Mouse (Mus musculus) neural tube, embryonic 11.5 days (tissue): Measurements from ENCODE around the gene Mettl7b. TPM values are rescaled to one million over a fixed set of nuclear protein-coding genes. Genes with fewer than 3 reads are reported as not detected.
"Not testable (repeated sequence)": the region's sequence is repeated elsewhere in the genome, so short reads cannot be mapped to it uniquely, and the experiment has no call there.

ENCODE experiments used
- ATAC-seq: fragments of 200-750 bp; cut with Nextera tagmentation; 2 replicates; pipeline ENCODE4 v1.8.0; 2017; ENCODE audit warnings: moderate number of reproducible peaks, mild to moderate bottlenecking, moderate TSS enrichment, moderate library complexity; ENCODE audit not compliant: insufficient read depth, low FRiP score, low TSS enrichment
- DNase-seq: peaks from one replicate; pipeline ENCODE4 v3.0.0-alpha.2; 2015; ENCODE audit warnings: low spot score
- H3K27ac ChIP-seq: fragments of 300-500 bp; sonication (generic); 2 replicates; pipeline ENCODE4 v1.5.1; 2014; ENCODE audit warnings: low read depth, mild to moderate bottlenecking, low read length
- H3K27me3 ChIP-seq: fragments of 300-500 bp; sonication (generic); 2 replicates; pipeline ENCODE4 v1.6.1; 2014; ENCODE audit warnings: mild to moderate bottlenecking, low read length, mixed read lengths; ENCODE audit not compliant: control insufficient read depth, insufficient read depth
- H3K36me3 ChIP-seq: fragments of 300-500 bp; sonication (generic); 2 replicates; pipeline ENCODE4 v1.6.1; 2014; ENCODE audit warnings: mild to moderate bottlenecking, low read length, moderate library complexity, mixed read lengths; ENCODE audit not compliant: control insufficient read depth, insufficient read depth
- H3K4me1 ChIP-seq: fragments of 300-500 bp; sonication (generic); 2 replicates; pipeline ENCODE4 v1.6.1; 2014; ENCODE audit warnings: low read length, mixed read lengths; ENCODE audit not compliant: control insufficient read depth, insufficient read depth
- H3K4me2 ChIP-seq: fragments of 300-500 bp; sonication (generic); 2 replicates; pipeline ENCODE4 v1.6.1; 2014; ENCODE audit warnings: low read depth, mild to moderate bottlenecking, moderate library complexity
- H3K4me3 ChIP-seq: fragments of 300-500 bp; sonication (generic); 2 replicates; pipeline ENCODE4 v1.5.1; 2014; ENCODE audit warnings: low read depth, low read length
- H3K9ac ChIP-seq: fragments of 300-500 bp; sonication (generic); 2 replicates; pipeline ENCODE4 v1.6.1; 2014; ENCODE audit warnings: mild to moderate bottlenecking, low read length
- H3K9me3 ChIP-seq: fragments of 300-500 bp; sonication (generic); 2 replicates; pipeline ENCODE4 v1.6.1; 2016; ENCODE audit warnings: low read length; ENCODE audit not compliant: control insufficient read depth
- WGBS: fragments of 180-500 bp; shearing (Covaris S2); extraction: QIAGEN DNeasy Blood & Tissue Kit; methylation state at CpG from one replicate; pipeline ENCODE4 v1.1.7; 2014; 5-methylcytosine and 5-hydroxymethylcytosine counted together
- polyA plus RNA-seq: library from polyadenylated mRNA; unstranded; fragments of >200 nt; fragmentation: Nextera tagmentation; extraction: Ambion mirVana; gene quantifications from 2 replicates; pipeline ENCODE4 v1.2.1, GENCODE M21; 2014

The Mettl7b gene
- not detected in 2 replicates for polyA plus RNA-seq

- Histone ChIP-seq H3K4me1 (no peaks in the 10 kb centered on the region), H3K27ac (no peak within 1 kb of the TSS), H3K9me3 (no peaks in the 10 kb centered on the region), H3K4me2 (no peak within 1 kb of the TSS), H3K4me3 (no peak within 1 kb of the TSS), H3K36me3 (no peaks in the 10 kb centered on the region), H3K9ac (no peak within 1 kb of the TSS), H3K27me3 (no peaks in the 10 kb centered on the region)
- 83% methylated on average over 12 of the region's 12 CpGs for WGBS
- DNase-seq = no peak
- ATAC-seq = no peak
These were observed at the start of gene Mettl7b for GRCm38 (mm10) chr10:128960590-128961584. TSS of gene Mettl7b (minus strand) at chr10:128960988.

DNA sequence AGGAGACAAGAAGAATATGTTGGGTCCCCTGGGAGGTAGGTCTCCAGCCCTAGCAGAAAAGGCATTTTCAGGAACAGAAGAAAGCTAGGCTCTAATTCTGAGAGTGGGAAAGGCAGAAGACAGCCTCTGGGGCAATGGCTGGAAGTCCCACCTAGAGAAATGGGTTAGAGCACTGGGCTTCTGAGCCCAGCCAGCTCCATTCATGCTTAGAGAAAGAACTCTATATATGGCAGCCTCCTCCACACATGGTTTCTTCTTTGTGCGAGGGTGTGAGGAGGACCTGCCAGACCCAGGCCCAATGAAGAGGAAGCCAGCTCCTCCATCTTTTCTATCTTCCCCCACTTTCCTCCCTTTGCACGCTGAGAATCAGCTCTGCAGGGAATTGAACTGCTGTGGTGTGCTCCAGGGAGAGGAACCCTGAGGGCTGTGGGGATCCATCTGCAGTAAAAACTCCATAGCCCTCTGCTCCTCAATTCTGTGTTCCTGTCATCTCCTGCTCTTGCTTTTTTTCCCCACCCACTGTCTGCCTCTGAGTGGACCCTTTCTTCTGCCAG, 49.6 kb upstream of the Mettl7b start, which contains the start of gene Olfr763:
TSS of gene Olfr763 (plus strand) at position 504 of the 554 bp plus-strand sequence.
- Histone ChIP-seq H3K9ac (no peak within 1 kb of the TSS), H3K4me3 (no peak within 1 kb of the TSS), H3K27ac (no peak within 1 kb of the TSS), H3K4me1 (no peaks in the 10 kb centered on the region), H3K9me3 (no peaks in the 10 kb centered on the region), H3K36me3 (no peaks in the 10 kb centered on the region), H3K4me2 (no peak within 1 kb of the TSS), H3K27me3 (no peaks in the 10 kb centered on the region)
- DNase-seq (no peak), ATAC-seq (no peak)
- 67% methylated on average over 2 of the region's 2 CpGs for WGBS

- no peak for ATAC-seq
- no peak overlapping the region for H3K27ac ChIP-seq
- no peak overlapping the region for H3K4me3 ChIP-seq
- H3K4me2 ChIP-seq = no peak overlapping the region
- no peaks in the 10 kb centered on the region for H3K9me3 ChIP-seq
- DNase-seq = no peak
- H3K36me3 ChIP-seq = no peaks in the 10 kb centered on the region
- no peak overlapping the region for H3K9ac ChIP-seq
- no peaks in the 10 kb centered on the region for H3K27me3 ChIP-seq
- WGBS = 86% methylated on average over 14 of the region's 14 CpGs
- no peaks in the 10 kb centered on the region for H3K4me1 ChIP-seq
These were observed 43.5 kb upstream of the Mettl7b start for GRCm38 (mm10) chr10:129004032-129004920.

GRCm38 (mm10) chr10:128996523-128997040, 35.8 kb upstream of the Mettl7b start:
- H3K27ac ChIP-seq = no peak overlapping the region
- ATAC-seq (peak; percentile 38; the same call in 1 of the 2 replicates), DNase-seq (no peak)
- WGBS = 77% methylated on average over 4 of the region's 4 CpGs
- H3K9ac ChIP-seq = no peak overlapping the region
- H3K27me3 ChIP-seq = no peaks in the 10 kb centered on the region
- no peaks in the 10 kb centered on the region for H3K4me1 ChIP-seq
- H3K36me3 ChIP-seq = no peaks in the 10 kb centered on the region
- H3K4me2 ChIP-seq = no peak overlapping the region
- no peak overlapping the region for H3K4me3 ChIP-seq
- no peaks in the 10 kb centered on the region for H3K9me3 ChIP-seq

DNA sequence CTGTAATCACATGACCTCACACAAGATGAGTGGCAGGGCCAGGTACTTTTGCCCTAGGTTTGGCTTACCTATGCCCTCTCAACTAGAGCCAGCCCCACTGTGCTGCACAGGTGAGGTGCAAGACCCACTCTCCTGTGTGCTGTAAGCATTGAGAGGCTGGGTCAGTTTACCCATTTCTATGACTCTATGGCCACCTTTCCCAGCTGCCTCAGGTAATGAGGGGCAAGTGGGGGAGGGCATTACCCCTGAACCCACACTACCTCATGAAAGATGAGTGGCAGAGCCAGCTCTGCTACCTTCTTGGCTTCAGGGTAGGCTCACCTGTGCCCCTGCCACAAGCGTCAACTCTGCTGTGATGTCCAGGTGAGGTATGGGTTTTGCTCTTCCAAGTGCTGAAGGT, 35.0 kb upstream of the Mettl7b start:
- DNase-seq (no peak), ATAC-seq (no peak)
- no peaks in the 10 kb centered on the region for H3K27me3 ChIP-seq
- no peaks in the 10 kb centered on the region for H3K36me3 ChIP-seq
- H3K27ac ChIP-seq = no peak overlapping the region
- H3K4me1 ChIP-seq = no peaks in the 10 kb centered on the region
- H3K4me2 ChIP-seq = no peak overlapping the region
- no peaks in the 10 kb centered on the region for H3K9me3 ChIP-seq
- 88% methylated on average over 1 of the region's 1 CpGs for WGBS
- no peak overlapping the region for H3K9ac ChIP-seq
- H3K4me3 ChIP-seq = no peak overlapping the region

DNA sequence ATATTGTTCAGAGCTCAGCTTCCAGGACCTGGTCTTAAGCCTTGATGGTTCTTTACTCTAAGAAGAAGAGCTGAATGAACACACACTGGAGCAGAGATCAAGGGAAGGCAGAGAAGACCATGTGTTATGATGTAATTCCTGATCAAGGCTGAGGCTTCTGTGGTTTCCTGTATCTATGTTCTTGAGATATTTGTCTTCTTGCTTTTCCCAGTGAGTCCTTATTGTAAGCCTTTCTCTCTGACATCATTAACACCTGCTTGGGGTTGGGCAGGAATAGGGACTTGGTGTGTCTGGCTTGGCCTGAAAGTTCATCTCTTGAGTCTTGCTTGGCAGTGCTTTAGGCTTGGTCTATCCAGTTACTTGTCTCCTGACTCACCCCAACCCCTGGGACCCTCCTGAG, 30.2 kb upstream of the Mettl7b start:
- Histone ChIP-seq H3K27ac (no peak overlapping the region), H3K36me3 (no peaks in the 10 kb centered on the region), H3K9me3 (no peaks in the 10 kb centered on the region), H3K4me3 (no peak overlapping the region), H3K4me2 (no peak overlapping the region), H3K27me3 (no peaks in the 10 kb centered on the region), H3K4me1 (no peaks in the 10 kb centered on the region), H3K9ac (no peak overlapping the region)
- DNase-seq (no peak), ATAC-seq (no peak)

- not testable (repeated sequence) for H3K4me1 ChIP-seq, H3K36me3 ChIP-seq, H3K9me3 ChIP-seq, H3K4me2 ChIP-seq, H3K4me3 ChIP-seq, DNase-seq, H3K9ac ChIP-seq, H3K27me3 ChIP-seq, H3K27ac ChIP-seq
- WGBS = 68% methylated on average over 7 of the region's 10 CpGs
- peak; percentile 20; the same call in 1 of the 2 replicates for ATAC-seq
These were observed 29.5 kb upstream of the Mettl7b start for GRCm38 (mm10) chr10:128990129-128990850.

DNA sequence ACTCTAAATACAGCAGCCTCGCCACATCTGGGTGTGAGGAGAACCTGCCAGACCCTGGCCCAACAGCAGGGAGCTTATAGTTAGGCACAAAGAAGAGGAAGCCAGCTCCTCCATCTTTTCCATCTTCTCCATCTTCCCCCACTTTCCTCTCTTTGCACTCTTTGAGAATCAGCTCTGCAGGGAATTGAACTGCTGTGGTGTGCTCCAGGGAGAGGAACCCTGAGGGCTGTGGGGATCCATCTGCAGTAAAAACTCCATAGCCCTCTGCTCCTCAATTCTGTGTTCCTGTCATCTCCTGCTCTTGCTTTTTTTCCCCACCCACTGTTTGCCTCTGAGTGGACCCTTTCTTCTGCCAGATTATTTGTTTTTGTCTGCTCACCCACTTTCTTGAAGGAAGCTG, 28.3 kb upstream of the Mettl7b start, which contains the start of gene Olfr9:
TSS of gene Olfr9 (plus strand) at position 301 of the 400 bp plus-strand sequence.
- not testable (repeated sequence) for H3K4me3 ChIP-seq, H3K4me2 ChIP-seq, H3K27me3 ChIP-seq, DNase-seq, ATAC-seq, H3K36me3 ChIP-seq, H3K9ac ChIP-seq, H3K9me3 ChIP-seq, H3K27ac ChIP-seq, H3K4me1 ChIP-seq
- 36% methylated on average over 1 of the region's 1 CpGs for WGBS
